Mouse (Mus musculus): ENCODE results near the gene Zbtb8b. TPM values are rescaled to one million over a fixed set of nuclear protein-coding genes. Genes with fewer than 3 reads are reported as not detected.
"Not testable (repeated sequence)": the region's sequence is repeated elsewhere in the genome, so short reads cannot be mapped to it uniquely, and the experiment has no call there.

Gene Zbtb8b
- polyA plus RNA-seq (2012; rRNA removed), result 1.3 and 1.6 TPM in 2 replicates

GRCm38 (mm10) chr4:129440340-129441063, at the start of gene Zbtb8b:
Zbtb8b (minus strand) TSS chr4:129440853.
- DNase-seq (ENCODE audit: low read depth), result no peak

- peak; percentile 88 for DNase-seq (ENCODE audit: low read depth)
Observed at GRCm38 (mm10) chr4:129481090-129481489, 40.4 kb upstream of the Zbtb8b start.

- DNase-seq (ENCODE audit: low read depth), result no peak
Observed at GRCm38 (mm10) chr4:129479863-129480262, 39.2 kb upstream of the Zbtb8b start.

- DNase-seq (ENCODE audit: low read depth), result no peak
Observed at GRCm38 (mm10) chr4:129476047-129476446, 35.4 kb upstream of the Zbtb8b start.

GRCm38 (mm10) chr4:129464286-129464815, 23.7 kb upstream of the Zbtb8b start:
- no peak for DNase-seq (ENCODE audit: low read depth)

- DNase-seq (ENCODE audit: low read depth), result no peak
Observed at GRCm38 (mm10) chr4:129463097-129464059, 22.7 kb upstream of the Zbtb8b start.

- no peak for DNase-seq (ENCODE audit: low read depth)
Observed at GRCm38 (mm10) chr4:129462118-129462517, 21.5 kb upstream of the Zbtb8b start.

GRCm38 (mm10) chr4:129461183-129461960, 20.7 kb upstream of the Zbtb8b start, which contains the start of gene Bsdc1:
Bsdc1 (plus strand) TSS chr4:129461581.
- DNase-seq (ENCODE audit: low read depth), result peak; percentile 98

- DNase-seq (ENCODE audit: low read depth), result no peak
Observed at GRCm38 (mm10) chr4:129460827-129461182, 20.2 kb upstream of the Zbtb8b start.

GRCm38 (mm10) chr4:129459726-129460125, 19.1 kb upstream of the Zbtb8b start:
- no peak for DNase-seq (ENCODE audit: low read depth)

- not testable (repeated sequence) for DNase-seq (ENCODE audit: low read depth)
Observed at GRCm38 (mm10) chr4:129457311-129457710, 16.7 kb upstream of the Zbtb8b start.

GRCm38 (mm10) chr4:129456126-129456525, 15.5 kb upstream of the Zbtb8b start:
- DNase-seq (ENCODE audit: low read depth), result no peak

GRCm38 (mm10) chr4:129455265-129455664, 14.6 kb upstream of the Zbtb8b start:
- no peak for DNase-seq (ENCODE audit: low read depth)

GRCm38 (mm10) chr4:129451471-129452169, 11.0 kb upstream of the Zbtb8b start:
- DNase-seq (ENCODE audit: low read depth), result no peak

- no peak for DNase-seq (ENCODE audit: low read depth)
Observed at GRCm38 (mm10) chr4:129450851-129451250, 10.2 kb upstream of the Zbtb8b start.

GRCm38 (mm10) chr4:129448713-129449112, 8.1 kb upstream of the Zbtb8b start:
- DNase-seq (ENCODE audit: low read depth), result no peak

GRCm38 (mm10) chr4:129447778-129448563, 7.3 kb upstream of the Zbtb8b start:
- DNase-seq (ENCODE audit: low read depth), result no peak

- no peak for DNase-seq (ENCODE audit: low read depth)
Observed at GRCm38 (mm10) chr4:129447360-129447759, 6.7 kb upstream of the Zbtb8b start.

GRCm38 (mm10) chr4:129441145-129441544, 492 bp upstream of the Zbtb8b start:
- DNase-seq (ENCODE audit: low read depth), result no peak

- no peak for DNase-seq (ENCODE audit: low read depth)
Observed at GRCm38 (mm10) chr4:129418321-129418720, 22.3 kb downstream of the Zbtb8b start.
